Comparison of ENCODE assay signal across 29 mouse cellular contexts in the genomic region with DNA sequence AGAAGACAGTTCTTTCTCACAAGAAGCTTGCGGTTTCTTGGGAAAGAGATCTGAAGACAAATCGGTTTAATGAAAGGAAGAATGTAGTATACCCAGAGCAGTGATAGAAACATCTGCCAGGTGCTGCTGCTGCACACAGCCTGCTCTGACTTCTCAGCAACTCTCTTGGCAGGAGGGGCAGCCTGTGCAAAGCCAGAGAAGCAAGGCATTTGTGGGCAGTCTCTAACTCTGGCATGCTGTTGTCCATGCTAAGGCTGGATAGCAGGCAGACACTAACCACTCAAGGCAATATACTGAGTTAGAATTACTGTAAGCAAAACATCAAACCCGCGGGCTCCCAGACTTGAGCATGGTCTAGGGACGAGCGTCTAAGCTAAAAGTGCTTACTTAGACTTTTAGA. TPM values are rescaled to one million over a fixed set of nuclear protein-coding genes. Genes with fewer than 3 reads are reported as not detected.
DNase-seq lines count a peak whose midpoint lies in the region; ATAC-seq and TF ChIP-seq lines count a peak whose summit lies in the region.
"Had no signal": no experiment of that assay in that cellular context is flagged by ENCODE, and none has a peak within 500 bp of the region (broad histone marks: within the 10 kb centered on the region; RNA-seq: fewer than 3 reads in every experiment).

No protein-coding gene starts in this region.

- no peak for TF ChIP-seq POLR2A in thymus, adult 2 months (IDR thresholded peaks at IDR 0.05; ENCODE audit: control insufficient read depth, extremely low read depth, insufficient read depth, low read length, poor library complexity)

- no peak overlapping the region for H3K4me3 ChIP-seq in midbrain, embryonic 11.5 days (ENCODE audit: low read depth, low read length)
- no peak overlapping the region for H3K4me3 ChIP-seq in midbrain, embryonic 16.5 days (ENCODE audit: low read depth, low read length)
- no peak overlapping the region for H3K4me3 ChIP-seq in thymus, adult 2 months (ENCODE audit: control insufficient read depth, insufficient read depth, low read length)
- H3K4me3 ChIP-seq: embryonic facial prominence, embryonic 13.5 days; erythroblast, embryonic 14.5 days; forebrain, embryonic 12.5 days; forebrain, embryonic 15.5 days; heart, embryonic 12.5 days; heart, embryonic 15.5 days had no signal

- H3K27me3 ChIP-seq in midbrain, embryonic 11.5 days (ENCODE audit: control insufficient read depth, insufficient read depth, low read length) = no peaks in the 10 kb centered on the region
- H3K27me3 ChIP-seq in midbrain, embryonic 16.5 days (ENCODE audit: control insufficient read depth, insufficient read depth, low read depth, low read length) = no peaks in the 10 kb centered on the region
- no peaks in the 10 kb centered on the region for H3K27me3 ChIP-seq in thymus, adult 2 months (ENCODE audit: control insufficient read depth, insufficient read depth, low read length)
- H3K27me3 ChIP-seq: embryonic facial prominence, embryonic 13.5 days; forebrain, embryonic 12.5 days; forebrain, embryonic 15.5 days; heart, embryonic 12.5 days; heart, embryonic 15.5 days had no signal

- H3K27ac ChIP-seq in midbrain, embryonic 11.5 days (ENCODE audit: low read depth, low read length) = no peak overlapping the region
- H3K27ac ChIP-seq in midbrain, embryonic 16.5 days (ENCODE audit: low read length) = no peak overlapping the region
- H3K27ac ChIP-seq in thymus, adult 2 months (ENCODE audit: control insufficient read depth, insufficient read depth, low read length) = peak overlapping the region; percentile 15; the same call in 1 of the 2 replicates
- H3K27ac ChIP-seq: embryonic facial prominence, embryonic 13.5 days; forebrain, embryonic 12.5 days; forebrain, embryonic 15.5 days; hindbrain, embryonic 14.5 days; hindbrain, postnatal 0 days had no signal

- 88% methylated on average over 6 of the region's 6 CpGs for WGBS in midbrain, embryonic 11.5 days
- WGBS in midbrain, embryonic 16.5 days = 83% methylated on average over 6 of the region's 6 CpGs
- 63% methylated on average over 6 of the region's 6 CpGs for WGBS in thymus, adult 2 months

- H3K9me3 ChIP-seq in midbrain, embryonic 11.5 days (ENCODE audit: control insufficient read depth, low read length) = no peaks in the 10 kb centered on the region
- no peaks in the 10 kb centered on the region for H3K9me3 ChIP-seq in midbrain, embryonic 16.5 days (replicated peaks; ENCODE audit: control insufficient read depth, low read length, poor library complexity, severe bottlenecking)
- H3K9me3 ChIP-seq: embryonic facial prominence, embryonic 13.5 days; forebrain, embryonic 12.5 days; forebrain, embryonic 15.5 days; heart, embryonic 12.5 days; heart, embryonic 15.5 days had no signal

- no peak overlapping the region for H3K4me2 ChIP-seq in midbrain, embryonic 11.5 days
- no peak overlapping the region for H3K4me2 ChIP-seq in midbrain, embryonic 16.5 days (ENCODE audit: low read length)
- H3K4me2 ChIP-seq: embryonic facial prominence, embryonic 13.5 days; forebrain, embryonic 12.5 days; forebrain, embryonic 15.5 days; heart, embryonic 12.5 days; heart, embryonic 15.5 days; hindbrain, embryonic 14.5 days had no signal

- no peak for TF ChIP-seq CTCF in thymus, adult 2 months (IDR thresholded peaks at IDR 0.05; ENCODE audit: borderline replicate concordance, control insufficient read depth, extremely low read depth, insufficient read depth, low read length, poor library complexity)

- H3K36me3 ChIP-seq in midbrain, embryonic 11.5 days (ENCODE audit: control insufficient read depth, insufficient read depth, low read length) = no peaks in the 10 kb centered on the region
- H3K36me3 ChIP-seq in midbrain, embryonic 16.5 days (ENCODE audit: control insufficient read depth, insufficient read depth, low read length) = no peaks in the 10 kb centered on the region
- peaks cover 4% of the 10 kb centered on the region for H3K36me3 ChIP-seq in thymus, adult 2 months (ENCODE audit: control insufficient read depth, insufficient read depth, low read length)
- H3K36me3 ChIP-seq: forebrain, embryonic 12.5 days; forebrain, embryonic 15.5 days; heart, embryonic 15.5 days had no signal

- H3K9ac ChIP-seq in midbrain, embryonic 11.5 days (ENCODE audit: low read length) = no peak overlapping the region
- H3K9ac ChIP-seq in midbrain, embryonic 16.5 days (ENCODE audit: low read depth, low read length) = no peak overlapping the region
- H3K9ac ChIP-seq: embryonic facial prominence, embryonic 13.5 days; forebrain, embryonic 12.5 days; forebrain, embryonic 15.5 days; heart, embryonic 12.5 days; heart, embryonic 15.5 days; hindbrain, embryonic 14.5 days had no signal

- no peak for ATAC-seq in midbrain, embryonic 11.5 days (ENCODE audit: low FRiP score)
- ATAC-seq in midbrain, embryonic 16.5 days = no peak
- ATAC-seq: CD4-positive, CD25-positive, alpha-beta regulatory T cell, adult 4 months; forebrain, embryonic 15.5 days; hindbrain, postnatal 0 days had no signal

- peak; percentile 21 for DNase-seq in midbrain, embryonic 11.5 days (ENCODE audit: low spot score, missing footprints)
- DNase-seq in thymus, adult 2 months = peak; percentile 27
- DNase-seq in thymus, adult 18-20 months = no peak
- DNase-seq in thymus, postnatal 10 days (ENCODE audit: low spot score in 2 of 2) = peak; percentile 26 to 35
- peak; percentile 50 for DNase-seq in thymus, postnatal 4 days
- no peak for DNase-seq in cerebellum, adult 11-12 months
- no peak for DNase-seq in urinary bladder, adult 2 months (ENCODE audit: low spot score)
- DNase-seq: adrenal gland, adult 8-10 months; adrenal gland, postnatal 25 days; cerebellum, adult 18-20 months; cerebellum, adult 9-10 months; cerebellum, postnatal 14 days; gastrocnemius, postnatal 25 days; heart, postnatal 14 days; heart, postnatal 4 days had no signal

- 0 out of 2 replicates have a peak, but pooled peaks cover 3% of the 10 kb centered on the region for H3K4me1 ChIP-seq in midbrain, embryonic 11.5 days (ENCODE audit: control insufficient read depth, insufficient read depth, low read length)
- H3K4me1 ChIP-seq in midbrain, embryonic 16.5 days (ENCODE audit: control insufficient read depth, insufficient read depth, low read length) = no peaks in the 10 kb centered on the region
- peaks cover 40% of the 10 kb centered on the region for H3K4me1 ChIP-seq in thymus, adult 2 months (replicated peaks; ENCODE audit: control insufficient read depth, insufficient read depth, low read length)
- H3K4me1 ChIP-seq: forebrain, embryonic 12.5 days; forebrain, embryonic 15.5 days had no signal

RNA-seq across cellular contexts. Expression of gene Trim69, which starts 0.8 kb away (rescaled TPM):
- polyA plus RNA-seq in midbrain, embryonic 11.5 days (2014; fragmentation: Nextera tagmentation; extraction: Ambion mirVana) = not detected in 2 replicates
- not detected in 2 replicates for polyA plus RNA-seq in midbrain, embryonic 16.5 days (2015; fragmentation: Nextera tagmentation; extraction: Ambion mirVana)
- polyA plus RNA-seq in thymus, adult 2 months (2012; rRNA removed) = 0.12 and 0.13 TPM in 2 replicates
- polyA plus RNA-seq in urinary bladder, adult 2 months (2012; rRNA removed) = 0.04 and 0.06 TPM in 2 replicates
- polyA plus RNA-seq: brain, embryonic 14.5 days; embryonic facial prominence, embryonic 13.5 days; erythroblast, embryonic 14.5 days; forebrain, embryonic 12.5 days; forebrain, embryonic 15.5 days; heart, embryonic 12.5 days; heart, embryonic 15.5 days; hindbrain, embryonic 11.5 days; hindbrain, embryonic 14.5 days; hindbrain, postnatal 0 days had no signal

RNA-seq across cellular contexts. Expression of gene B2m, which starts 12.2 kb away (rescaled TPM):
- polyA plus RNA-seq in midbrain, embryonic 11.5 days (2014; fragmentation: Nextera tagmentation; extraction: Ambion mirVana) = 124 and 131 TPM in 2 replicates
- 68.3 and 72.7 TPM in 2 replicates for polyA plus RNA-seq in midbrain, embryonic 16.5 days (2015; fragmentation: Nextera tagmentation; extraction: Ambion mirVana)
- 1,110 and 1,280 TPM in 2 replicates for polyA plus RNA-seq in thymus, adult 2 months (2012; rRNA removed)
- 721 and 902 TPM in 2 replicates for polyA plus RNA-seq in urinary bladder, adult 2 months (2012; rRNA removed)

RNA-seq across cellular contexts. Expression of gene Patl2, which starts 26.3 kb away (rescaled TPM):
- polyA plus RNA-seq in midbrain, embryonic 11.5 days (2014; fragmentation: Nextera tagmentation; extraction: Ambion mirVana) = not detected in 2 replicates
- not detected in 2 replicates for polyA plus RNA-seq in midbrain, embryonic 16.5 days (2015; fragmentation: Nextera tagmentation; extraction: Ambion mirVana)
- polyA plus RNA-seq in thymus, adult 2 months (2012; rRNA removed) = 0.61 and 0.92 TPM in 2 replicates
- polyA plus RNA-seq in urinary bladder, adult 2 months (2012; rRNA removed) = not detected in 2 replicates
- polyA plus RNA-seq: brain, embryonic 14.5 days; C2C12; embryonic facial prominence, embryonic 13.5 days; erythroblast, embryonic 14.5 days; forebrain, embryonic 12.5 days; forebrain, embryonic 15.5 days; heart, embryonic 12.5 days; hindbrain, embryonic 14.5 days had no signal

RNA-seq across cellular contexts. Expression of gene Terb2, which starts 26.4 kb away (rescaled TPM):
- polyA plus RNA-seq in midbrain, embryonic 11.5 days (2014; fragmentation: Nextera tagmentation; extraction: Ambion mirVana) = not detected in 2 replicates
- not detected in 2 replicates for polyA plus RNA-seq in midbrain, embryonic 16.5 days (2015; fragmentation: Nextera tagmentation; extraction: Ambion mirVana)
- not detected in 2 replicates for polyA plus RNA-seq in thymus, adult 2 months (2012; rRNA removed)
- not detected in 2 replicates for polyA plus RNA-seq in urinary bladder, adult 2 months (2012; rRNA removed)
- polyA plus RNA-seq: brain, embryonic 14.5 days; C2C12; CD4-positive, CD25-positive, alpha-beta regulatory T cell, adult 4 months; embryonic facial prominence, embryonic 13.5 days; erythroblast, embryonic 14.5 days; forebrain, embryonic 12.5 days; forebrain, embryonic 15.5 days; gonadal fat pad, adult 2 months; heart, embryonic 12.5 days; heart, embryonic 15.5 days; hindbrain, embryonic 11.5 days; hindbrain, embryonic 14.5 days; hindbrain, postnatal 0 days had no signal

RNA-seq across cellular contexts. Expression of gene Spg11, which starts 41.5 kb away (rescaled TPM):
- 11.1 and 11.9 TPM in 2 replicates for polyA plus RNA-seq in midbrain, embryonic 11.5 days (2014; fragmentation: Nextera tagmentation; extraction: Ambion mirVana)
- 7.3 and 8.1 TPM in 2 replicates for polyA plus RNA-seq in midbrain, embryonic 16.5 days (2015; fragmentation: Nextera tagmentation; extraction: Ambion mirVana)
- polyA plus RNA-seq in thymus, adult 2 months (2012; rRNA removed) = 14.0 and 14.9 TPM in 2 replicates
- polyA plus RNA-seq in urinary bladder, adult 2 months (2012; rRNA removed) = 8.9 and 10.1 TPM in 2 replicates

Comparison
In these comparisons a context has a peak if more than half of its experiments do, and no peak if none do; other contexts are left out.
1. DNase-seq: peak in midbrain, embryonic 11.5 days (single experiment), thymus, adult 2 months (single experiment), thymus, postnatal 10 days (2 of 2) and thymus, postnatal 4 days (single experiment); none in thymus, adult 18-20 months (0 of 2), cerebellum, adult 11-12 months (single experiment) and urinary bladder, adult 2 months (single experiment).